Mouse (Mus musculus) c-Kit-positive CD71-negative TER-119-negative erythroid progenitor cells, embryonic 14.5 days (primary cell): Measurements from ENCODE around the gene Olfr130.

Source experiments
- DNase-seq: peaks from one replicate; pipeline ENCODE4 v3.0.0-alpha.2; 2013; ENCODE audit warnings: low read depth

Olfr130 gene

DNA sequence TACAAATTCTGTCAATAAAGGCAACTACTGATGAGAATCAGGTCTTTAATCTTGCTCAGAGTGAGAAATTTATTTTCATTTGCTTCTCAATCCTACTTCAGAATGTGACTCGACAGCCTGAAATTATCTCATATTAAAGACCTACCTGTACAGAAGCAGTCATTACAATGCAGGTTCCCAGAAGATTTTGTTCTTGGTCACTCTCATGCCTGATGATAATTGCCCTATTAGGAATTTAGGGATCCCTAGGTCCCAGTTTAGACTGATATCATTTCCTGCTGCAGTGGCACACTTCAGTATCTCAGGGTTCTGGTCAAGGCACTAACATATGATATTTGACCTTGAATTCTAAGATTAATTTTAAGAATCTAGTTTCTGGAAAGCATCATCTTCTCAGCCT lies at the start of gene Olfr130:
Olfr130 (plus strand) TSS at position 301 of the 400 bp plus-strand sequence.
- DNase-seq = no peak

DNA sequence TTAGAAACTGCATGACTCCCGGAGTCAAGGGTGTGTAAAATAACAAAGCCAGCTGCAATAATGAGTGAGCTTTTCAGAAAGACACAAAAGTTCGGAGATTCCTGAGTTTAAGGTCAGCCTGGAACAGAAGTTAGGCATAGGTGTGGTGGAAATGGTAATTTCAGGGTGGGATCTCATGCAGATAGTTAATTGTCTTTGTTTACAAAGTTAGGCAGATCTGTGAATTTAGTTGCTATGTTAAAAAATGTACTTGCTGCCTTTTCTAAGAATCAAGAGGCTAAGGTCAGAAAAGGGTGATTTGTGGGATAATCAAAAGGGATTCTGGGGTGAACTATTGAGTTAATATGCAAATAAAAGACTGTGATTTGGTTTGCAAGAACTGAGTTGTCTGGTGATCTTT lies 47.4 kb upstream of the Olfr130 start:
- no peak for DNase-seq

DNA sequence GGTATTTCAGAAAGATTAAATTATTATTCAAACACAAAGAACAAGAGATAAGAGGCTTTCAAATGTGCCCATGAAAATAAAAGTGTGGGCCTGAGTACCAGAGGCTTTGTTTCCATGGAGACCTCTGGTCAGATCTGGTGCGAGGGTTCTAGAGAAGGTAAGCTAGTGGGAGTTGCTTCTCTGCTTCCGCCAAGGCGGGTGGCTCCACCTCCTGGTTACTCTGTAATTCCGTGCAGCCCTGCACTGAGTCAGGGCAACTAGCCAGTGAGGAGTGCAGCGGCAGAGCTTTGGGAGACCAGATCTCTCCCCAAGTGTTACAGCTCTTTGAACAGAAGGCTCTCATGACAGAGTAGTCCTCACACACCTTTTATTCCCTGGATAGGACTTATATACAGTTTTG lies 37.4 kb upstream of the Olfr130 start:
- DNase-seq = no peak

DNA sequence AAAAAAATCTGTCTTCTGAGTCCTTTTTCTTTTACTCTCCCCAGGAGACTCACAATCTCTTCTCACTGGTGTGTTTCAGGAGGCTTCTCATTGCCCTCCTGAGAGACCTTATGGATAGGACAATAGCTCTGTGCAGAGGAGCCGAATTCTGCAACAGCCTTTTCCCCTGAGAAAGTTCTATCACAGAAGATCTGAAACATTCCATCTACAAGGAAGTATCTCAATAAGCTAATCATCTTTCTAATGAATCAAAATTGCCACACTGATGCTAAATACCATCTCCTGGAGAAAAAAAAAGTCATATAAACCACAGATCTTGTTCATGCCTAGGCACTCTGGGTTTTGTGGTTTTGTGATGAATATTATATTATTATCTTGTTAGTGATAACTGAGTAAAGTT lies 3.7 kb upstream of the Olfr130 start, which contains the start of gene Olfr129:
Olfr129 (minus strand) TSS at position 101 of the 400 bp plus-strand sequence.
- DNase-seq = no peak

DNA sequence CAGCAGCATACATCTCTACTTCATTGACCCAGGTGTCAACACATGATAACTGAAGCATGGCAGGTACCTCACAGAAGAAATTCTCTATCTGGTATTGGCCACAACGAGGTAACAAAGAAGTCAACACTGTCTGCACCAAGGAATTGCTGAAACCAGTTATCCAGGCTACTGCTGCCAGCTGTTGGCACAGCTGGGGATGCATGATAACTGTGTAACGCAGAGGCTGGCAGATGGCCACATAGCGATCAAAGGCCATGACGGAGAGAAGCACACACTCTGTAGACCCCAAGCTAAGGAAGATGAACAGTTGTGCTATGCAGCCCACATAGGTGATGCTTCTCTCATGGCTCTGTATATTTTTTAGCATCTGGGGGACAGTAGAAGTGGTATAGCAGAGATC lies 18.6 kb downstream of the Olfr130 start:
- no peak for DNase-seq

DNA sequence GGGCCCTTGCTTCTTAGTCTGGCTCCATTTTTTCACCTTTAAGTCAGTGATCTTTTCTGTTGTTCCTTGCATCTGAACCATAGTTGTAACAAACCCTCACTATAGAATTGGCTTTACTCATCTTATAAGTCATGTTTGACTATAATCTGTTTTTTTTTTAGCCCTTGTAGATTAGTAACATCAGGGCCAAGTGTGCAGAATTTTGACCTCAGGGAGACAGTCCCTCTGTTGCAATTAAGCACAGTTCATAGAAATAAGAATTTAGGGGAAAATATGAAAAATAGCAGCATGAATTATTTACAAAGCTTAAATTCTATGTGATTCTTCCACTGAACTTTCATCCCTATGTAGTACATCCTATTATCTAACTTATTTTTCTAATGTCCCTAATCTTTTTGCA lies 24.9 kb downstream of the Olfr130 start, which contains the start of gene Olfr131:
Olfr131 (minus strand) TSS at position 101 of the 400 bp plus-strand sequence.
- no peak for DNase-seq
